Mouse (Mus musculus): Measurements from ENCODE around the gene Snx1.
A peak's percentile ranks its signal among the peaks of the same experiment; 100 is the strongest.

The Snx1 gene

DNA sequence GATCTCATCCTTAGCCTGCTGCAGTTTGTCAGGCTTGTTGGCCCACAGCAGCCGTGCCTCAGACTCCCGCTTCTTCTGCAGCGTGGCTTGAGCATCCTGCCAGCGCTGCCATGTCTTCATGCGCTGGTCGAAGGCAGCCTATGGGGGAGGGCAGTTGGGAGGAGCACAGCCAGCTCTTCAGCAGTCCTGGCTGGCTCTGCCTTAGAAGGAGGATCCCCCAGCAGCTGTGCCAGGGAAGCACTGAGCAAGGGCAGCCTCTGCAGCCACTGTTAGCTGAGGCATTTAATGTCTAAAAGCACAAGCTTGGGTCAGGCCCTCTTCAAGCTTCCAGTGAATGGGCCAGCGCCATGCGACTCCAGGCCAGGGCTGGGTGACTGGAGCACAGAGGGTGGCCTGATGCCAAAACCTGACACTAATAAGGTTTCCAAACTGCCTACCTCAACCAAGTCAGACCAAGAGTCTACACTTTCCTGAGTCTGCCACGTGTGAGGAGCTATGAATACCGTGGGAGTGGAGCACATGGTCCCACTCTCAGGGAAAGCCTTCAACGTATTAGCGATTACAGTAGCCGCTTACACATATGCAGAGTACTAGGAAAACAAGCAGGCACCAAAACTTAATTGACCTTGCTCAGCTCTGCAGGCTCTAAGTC, 35.7 kb downstream of the Snx1 start:
- DNase-seq (ENCODE audit: inconsistent ontology term) = no peak

DNA sequence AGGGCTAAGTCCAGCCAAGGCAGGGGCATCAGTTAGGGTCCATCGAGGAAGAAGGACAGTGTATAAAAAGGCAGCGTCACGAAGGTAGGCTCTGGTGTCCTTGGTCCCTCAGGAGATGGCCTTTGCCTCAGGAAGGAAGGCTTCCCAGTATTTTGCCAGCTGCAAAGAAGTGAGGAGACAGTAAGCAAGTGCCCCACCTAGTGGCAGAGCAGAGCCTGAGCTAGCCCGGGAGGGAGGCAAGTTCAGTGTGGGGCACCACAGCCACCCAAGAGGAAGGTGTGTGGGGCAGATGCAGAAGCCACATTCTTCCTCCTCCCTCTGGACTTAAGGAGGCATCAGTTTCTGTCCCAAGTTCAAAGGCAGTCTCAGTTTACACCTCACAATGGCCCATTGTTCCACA, 38.0 kb downstream of the Snx1 start:
- peak; percentile 32 for DNase-seq (ENCODE audit: inconsistent ontology term)

DNA sequence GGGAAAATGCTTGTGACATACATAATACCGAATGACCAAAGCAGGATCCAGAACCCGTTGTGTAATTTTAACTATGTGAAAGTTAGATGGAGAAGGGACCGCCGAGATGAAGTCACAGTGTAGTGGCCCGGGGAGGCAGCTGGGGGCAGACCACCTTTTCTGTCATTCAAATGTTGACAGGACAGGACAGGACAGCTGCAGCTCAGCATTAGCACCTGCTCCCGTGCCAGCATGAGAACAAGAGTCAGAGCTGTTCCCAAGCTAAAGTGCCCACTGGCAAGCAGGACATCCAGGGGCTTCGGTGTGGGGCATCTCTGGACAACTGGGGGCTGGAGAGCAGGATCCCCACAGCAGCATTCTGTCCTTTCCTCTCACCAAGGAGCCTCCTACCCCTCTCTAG, 39.3 kb downstream of the Snx1 start:
- DNase-seq (ENCODE audit: inconsistent ontology term) = no peak

DNA sequence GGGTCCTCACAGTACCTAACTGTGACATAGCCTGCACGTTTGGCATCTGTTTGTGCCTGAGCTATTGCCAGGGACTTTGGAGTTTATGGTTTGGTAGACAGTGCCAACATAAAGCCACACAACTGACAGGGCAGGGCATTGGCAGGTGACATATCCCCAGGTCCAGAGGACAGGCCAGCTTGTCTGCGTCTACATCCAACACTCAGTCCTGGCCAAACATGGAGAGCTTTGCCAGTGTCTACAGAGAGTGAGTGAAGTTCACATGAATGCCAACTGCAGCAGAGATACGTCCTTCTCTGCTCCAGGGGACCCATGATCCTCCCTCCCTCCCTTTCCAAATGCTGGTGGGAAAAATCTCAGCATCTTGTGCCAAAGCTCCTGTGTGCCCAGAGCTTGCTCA, 42.2 kb downstream of the Snx1 start:
- no peak for DNase-seq (ENCODE audit: inconsistent ontology term)

DNA sequence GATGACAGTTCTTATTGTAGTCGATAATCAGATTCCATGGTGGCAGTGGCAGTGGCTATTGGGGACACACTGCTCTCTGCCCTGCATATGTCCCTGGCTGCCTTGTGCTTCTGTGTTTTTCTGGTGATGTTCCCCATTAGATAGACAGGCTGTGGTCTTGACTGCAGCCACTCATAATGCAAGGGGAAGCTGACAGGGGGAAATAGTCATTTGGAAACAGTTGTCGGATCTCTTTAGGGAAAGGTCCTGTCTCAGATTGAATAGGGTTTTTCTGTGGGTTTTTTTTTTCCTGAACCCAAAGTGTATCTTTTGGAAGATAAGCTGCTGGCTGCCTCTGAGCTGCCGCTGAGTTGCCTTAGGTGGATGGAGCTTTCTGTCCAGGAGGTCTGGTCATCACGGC, 44.4 kb downstream of the Snx1 start:
- no peak for DNase-seq (ENCODE audit: inconsistent ontology term)

DNA sequence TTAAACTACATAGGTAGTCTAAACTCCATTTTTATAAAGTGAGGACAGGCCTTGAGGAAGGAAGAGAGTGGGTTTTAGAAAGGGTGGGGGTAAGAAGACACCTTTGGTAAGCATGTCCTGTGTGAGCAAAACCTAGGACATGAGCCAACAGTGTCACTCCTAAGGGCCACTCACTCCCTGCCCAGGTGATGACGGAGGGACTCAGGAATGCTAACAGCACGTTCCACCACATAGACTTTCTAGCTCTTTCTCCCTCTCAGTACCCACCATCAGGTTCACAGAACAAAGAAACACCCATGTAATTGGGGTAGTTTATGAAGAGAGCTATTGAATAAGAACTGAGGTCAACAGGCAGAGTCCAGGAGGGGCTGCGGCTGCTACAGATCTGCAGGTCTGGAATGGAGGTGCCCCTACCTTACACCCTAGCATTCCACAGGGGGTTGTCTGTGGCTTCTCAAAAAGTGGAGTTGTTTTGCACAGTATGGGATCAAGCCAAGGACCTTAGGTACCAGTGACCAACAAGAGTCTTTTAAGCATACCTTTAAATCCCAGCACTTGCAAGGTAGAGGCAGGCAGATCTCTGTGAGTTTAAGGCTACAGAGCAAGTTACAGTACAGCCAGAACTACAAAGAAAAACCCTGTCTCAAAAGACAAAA, 45.5 kb downstream of the Snx1 start:
- no peak for DNase-seq (ENCODE audit: inconsistent ontology term)

DNA sequence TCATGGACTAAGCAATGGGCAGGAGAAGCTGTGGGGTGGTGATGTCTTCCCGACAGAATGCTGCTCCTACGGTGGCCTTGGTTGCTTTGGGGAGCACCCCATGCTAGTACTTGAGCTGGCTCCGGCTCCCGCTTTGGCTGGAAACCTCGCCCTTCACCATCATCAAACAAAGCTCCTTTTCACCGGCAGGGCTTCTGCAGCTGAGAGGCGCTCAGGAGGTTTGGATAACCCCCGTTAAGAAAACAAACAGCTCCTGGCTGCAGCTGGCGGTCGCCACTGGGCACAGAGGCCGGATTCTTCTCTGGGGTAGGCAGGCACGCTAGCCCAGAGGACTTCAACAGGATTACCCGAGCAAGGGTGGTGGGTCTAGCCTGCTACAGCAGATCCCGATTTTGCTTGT, 47.9 kb downstream of the Snx1 start:
- no peak for DNase-seq (ENCODE audit: inconsistent ontology term)

DNA sequence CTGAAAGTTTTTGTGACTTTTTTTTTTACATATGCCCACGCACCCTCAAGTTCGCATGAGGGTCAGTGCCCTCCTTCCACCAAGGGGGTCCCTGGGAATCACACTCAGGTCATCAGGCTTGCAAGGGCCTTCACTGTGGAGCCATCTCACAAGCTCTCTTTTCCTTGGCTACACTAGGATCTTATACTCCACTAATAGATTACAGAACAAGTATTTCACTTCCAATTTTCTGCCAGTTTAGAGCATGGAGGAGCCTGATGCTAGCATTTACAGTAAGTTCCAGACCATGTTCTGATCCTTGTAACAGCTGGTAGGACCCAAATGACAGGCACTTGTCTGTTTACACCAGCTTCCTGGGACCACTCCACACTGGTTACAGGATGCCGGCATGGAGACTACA, 48.3 kb downstream of the Snx1 start:
- DNase-seq (ENCODE audit: inconsistent ontology term) = no peak

DNA sequence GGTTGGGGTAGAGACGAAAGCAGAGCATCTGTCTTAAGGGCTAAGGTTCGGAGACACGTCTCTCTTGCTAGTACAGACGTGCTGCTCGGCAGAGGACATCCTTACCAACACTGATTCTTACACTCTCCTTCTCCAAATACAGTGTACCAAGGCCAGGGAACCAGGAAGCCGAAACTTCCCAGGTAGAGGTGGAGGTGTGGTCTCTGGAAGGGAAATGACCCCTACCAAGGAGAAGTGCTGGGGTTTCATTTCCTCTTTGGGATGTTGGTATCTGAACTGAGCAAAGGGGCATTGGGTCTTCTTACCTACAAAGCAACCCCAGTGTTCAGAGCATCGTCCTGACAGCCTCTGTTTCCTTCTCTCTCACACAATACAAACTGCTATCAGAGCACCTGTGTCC, 53.6 kb downstream of the Snx1 start:
- DNase-seq (ENCODE audit: inconsistent ontology term) = no peak

DNA sequence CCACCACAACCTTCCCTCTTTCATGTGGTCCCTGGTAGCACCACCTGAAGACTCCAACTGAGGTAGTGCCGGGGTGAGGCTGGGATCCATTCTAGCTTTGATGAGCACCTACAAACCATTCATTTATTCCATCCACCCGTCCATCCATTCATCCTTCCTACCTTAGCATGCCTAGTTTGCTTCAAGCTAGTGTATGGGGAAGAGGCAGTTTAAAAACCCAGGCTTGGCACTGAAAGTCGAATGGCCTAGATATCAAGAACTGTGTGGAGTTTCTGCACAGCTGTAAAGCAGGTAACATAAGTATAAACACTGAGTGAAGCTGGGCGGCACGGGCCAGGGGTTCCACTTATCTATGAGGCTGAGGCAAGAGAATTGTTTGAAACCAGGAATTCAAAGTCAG, 56.2 kb downstream of the Snx1 start:
- DNase-seq (ENCODE audit: inconsistent ontology term) = no peak

DNA sequence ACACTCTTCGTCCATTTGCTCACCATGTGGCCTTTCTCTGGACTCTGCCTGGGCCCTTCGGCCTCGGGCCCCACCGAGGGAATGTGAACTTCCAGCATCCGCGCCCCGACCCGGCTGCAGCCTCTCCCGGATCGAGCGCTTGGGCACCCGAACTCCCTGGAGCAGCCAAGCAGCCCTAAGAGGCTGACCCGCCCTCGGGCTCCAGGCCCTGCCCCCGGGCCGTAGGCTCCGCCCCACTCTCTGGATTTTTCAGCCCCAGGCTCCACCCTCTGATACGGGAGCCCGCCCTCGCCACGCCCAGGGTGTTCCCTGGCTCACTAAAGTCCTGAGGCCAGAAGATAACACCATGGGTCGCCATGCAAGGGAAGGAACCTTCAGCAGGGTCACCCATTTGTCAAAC, 56.8 kb downstream of the Snx1 start, which contains the start of gene Snx22:
TSS of gene Snx22 (minus strand) at position 137 of the 400 bp plus-strand sequence.
- peak; percentile 86 for DNase-seq (ENCODE audit: inconsistent ontology term)

DNA sequence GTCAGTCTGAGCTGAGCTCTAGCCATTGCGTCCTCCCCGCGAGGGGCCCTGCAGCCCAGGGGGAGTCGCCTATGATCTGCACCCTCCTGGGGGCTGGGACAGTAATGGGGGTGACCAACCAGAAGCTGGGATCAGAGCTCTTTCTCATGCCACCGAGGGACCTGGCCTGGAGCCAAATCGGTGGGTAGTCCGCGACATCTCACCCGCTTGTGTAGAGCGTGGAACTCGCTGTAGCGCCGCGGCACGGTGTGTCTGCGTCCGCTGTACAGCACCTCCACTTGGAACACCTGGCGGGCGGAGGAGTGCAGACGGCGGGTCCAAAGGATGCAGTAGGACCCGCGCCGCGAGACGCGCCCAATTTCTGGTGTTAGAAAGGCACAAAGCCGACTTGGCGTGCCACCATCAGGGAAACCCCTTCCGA, 57.4 kb downstream of the Snx1 start:
- peak; percentile 42 for DNase-seq (ENCODE audit: inconsistent ontology term)

DNA sequence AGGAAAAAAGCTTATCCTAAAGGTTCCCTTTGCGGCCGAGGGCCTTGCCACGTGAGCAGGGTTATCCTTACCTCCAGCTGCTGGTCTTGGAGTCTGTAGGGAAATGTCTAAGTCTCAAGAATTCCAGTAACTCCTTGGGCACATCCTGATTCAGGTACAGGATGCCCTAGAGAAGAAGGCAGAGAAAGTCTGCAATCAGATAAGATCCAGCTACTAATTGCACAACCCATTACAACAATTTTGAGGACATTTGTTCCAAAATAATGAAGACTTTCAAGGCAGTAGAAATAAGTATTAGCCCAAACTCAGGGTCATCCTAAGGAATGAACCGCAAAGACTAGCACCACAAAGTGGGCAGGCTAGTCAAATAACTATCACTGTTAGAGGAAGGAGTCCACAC, 58.3 kb downstream of the Snx1 start:
- DNase-seq (ENCODE audit: inconsistent ontology term) = no peak

DNA sequence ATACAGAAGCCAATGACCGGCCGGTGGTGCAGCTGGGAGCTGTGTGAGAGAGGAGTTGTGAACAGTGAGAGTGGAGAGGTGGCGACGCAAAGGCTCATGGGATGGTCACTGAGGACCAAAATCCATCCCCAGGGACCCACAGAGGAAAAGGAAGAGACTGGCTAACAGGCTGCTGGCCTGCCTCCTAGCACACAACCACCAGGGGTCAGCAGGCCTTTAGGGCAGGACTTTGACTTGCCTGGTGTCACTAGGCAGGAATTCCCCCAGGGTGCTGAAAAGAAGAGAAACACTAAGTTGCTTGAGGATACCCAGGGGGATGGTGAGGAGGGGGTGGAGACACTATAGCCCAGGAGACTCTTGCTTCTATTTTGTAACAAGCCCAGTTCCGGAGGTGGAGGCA, 58.8 kb downstream of the Snx1 start:
- peak; percentile 37 for DNase-seq (ENCODE audit: inconsistent ontology term)

DNA sequence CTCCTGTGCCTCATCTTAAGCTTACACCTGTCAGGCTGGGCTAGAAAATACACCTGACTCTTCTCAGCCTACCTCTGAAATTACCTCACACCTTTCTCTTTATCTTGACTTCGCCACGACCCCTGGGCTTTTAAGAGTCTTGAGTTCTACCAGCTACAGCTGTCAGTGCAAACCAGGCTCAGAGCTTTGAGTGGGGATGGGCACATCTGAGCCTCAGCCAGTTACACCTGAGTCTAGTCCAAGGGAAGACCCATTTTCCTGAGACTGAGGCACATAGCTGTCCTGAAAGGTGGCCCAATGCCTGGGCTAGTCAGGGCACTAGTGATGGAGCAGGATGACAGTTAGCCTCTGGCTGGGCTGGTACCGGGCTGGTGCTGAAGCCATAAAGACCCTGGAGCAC, 59.6 kb downstream of the Snx1 start:
- no peak for DNase-seq (ENCODE audit: inconsistent ontology term)

DNA sequence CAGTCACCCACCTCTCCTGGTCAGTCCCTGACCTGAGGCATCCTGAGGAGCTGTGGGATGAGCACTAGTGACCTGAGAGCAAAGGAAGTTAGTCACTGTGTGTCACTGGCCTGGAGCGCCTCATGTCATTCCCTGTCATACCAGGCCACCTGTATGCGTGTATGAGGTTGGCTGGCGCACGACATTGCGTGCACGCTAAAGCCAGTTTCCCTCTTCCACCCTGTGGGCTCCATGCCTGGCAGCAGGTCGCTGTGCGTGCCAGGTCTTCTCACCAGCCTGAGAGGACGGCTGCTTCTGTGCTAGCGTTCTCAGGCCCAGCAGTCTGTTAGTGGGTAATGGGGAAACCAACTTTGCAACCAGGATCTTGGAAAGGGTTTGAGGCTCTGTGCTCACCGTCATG, 62.1 kb downstream of the Snx1 start:
- DNase-seq (ENCODE audit: inconsistent ontology term) = no peak

DNA sequence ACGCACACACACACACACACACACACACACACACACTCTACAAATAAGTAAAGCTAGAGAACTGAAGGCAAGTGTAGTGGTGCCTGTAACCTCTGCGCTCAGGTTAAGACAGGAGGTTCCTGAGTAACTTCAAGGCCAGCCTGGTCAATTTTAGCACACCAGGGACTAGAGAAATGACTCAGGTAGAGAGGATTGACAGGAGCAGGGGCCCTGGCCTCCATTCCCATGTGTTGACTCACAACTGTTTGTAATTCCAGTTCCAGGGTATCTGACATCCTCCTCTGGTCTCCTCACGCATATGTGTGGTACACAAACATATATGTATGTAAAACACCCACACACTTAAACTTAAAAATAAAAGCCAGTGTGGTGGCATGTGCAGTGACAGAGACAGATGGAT, 62.9 kb downstream of the Snx1 start:
- no peak for DNase-seq (ENCODE audit: inconsistent ontology term)

DNA sequence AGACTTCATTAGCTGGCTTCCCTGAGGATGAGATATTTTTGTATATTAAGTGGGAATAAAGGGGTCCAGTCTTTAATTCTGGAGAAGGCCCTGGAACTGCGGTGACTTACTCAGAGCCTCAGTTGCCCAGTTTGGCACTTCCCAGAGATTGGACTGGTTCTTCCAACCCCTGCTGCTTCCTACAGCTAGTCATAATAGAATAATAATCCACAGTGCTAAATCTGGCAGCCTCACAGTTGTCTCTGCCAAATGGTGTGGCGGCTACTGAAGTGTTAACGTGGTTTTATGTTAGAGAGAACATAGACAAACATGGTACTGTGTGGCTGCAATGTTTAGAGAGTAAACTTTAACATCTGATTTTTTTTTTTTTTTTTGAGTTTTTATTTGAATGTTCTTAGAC, 64.7 kb downstream of the Snx1 start:
- no peak for DNase-seq (ENCODE audit: inconsistent ontology term)

DNA sequence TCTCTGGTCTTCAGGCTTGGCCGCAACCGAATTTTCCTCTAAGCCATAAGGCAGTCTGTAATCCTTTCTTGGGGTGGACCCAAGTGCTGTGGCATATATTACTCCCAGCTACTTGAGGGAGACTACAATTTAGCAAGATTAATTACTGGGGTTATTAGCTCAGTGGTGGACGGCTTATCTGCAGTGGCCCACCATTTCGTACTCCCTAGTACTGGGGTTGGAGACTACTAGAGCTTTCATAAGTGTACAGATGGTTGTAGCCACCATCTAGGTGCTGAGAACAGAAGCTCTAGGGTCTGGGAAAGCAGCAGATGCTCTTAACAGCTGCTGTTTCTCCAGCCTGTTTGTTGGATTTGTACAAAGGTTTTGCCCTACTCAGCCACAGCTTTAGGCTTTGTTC, 65.4 kb downstream of the Snx1 start:
- no peak for DNase-seq (ENCODE audit: inconsistent ontology term)

DNA sequence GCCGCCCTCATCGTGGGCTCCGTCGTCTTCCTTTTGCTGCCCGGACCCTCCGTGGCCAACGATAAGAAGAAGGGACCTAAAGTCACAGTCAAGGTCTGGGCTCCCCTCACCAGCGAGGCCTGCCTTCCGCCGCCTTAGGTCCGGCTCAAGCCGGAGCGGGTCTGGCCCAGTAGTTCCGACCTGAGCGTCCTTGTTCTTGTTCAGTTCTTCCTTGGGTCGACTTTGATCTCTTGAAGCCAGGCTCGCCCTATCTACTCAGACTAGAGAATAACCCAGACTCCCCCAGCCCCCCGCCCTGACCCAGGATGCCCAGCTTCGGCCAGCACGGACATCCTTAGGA, 66.1 kb downstream of the Snx1 start:
- no peak for DNase-seq (ENCODE audit: inconsistent ontology term)

DNA sequence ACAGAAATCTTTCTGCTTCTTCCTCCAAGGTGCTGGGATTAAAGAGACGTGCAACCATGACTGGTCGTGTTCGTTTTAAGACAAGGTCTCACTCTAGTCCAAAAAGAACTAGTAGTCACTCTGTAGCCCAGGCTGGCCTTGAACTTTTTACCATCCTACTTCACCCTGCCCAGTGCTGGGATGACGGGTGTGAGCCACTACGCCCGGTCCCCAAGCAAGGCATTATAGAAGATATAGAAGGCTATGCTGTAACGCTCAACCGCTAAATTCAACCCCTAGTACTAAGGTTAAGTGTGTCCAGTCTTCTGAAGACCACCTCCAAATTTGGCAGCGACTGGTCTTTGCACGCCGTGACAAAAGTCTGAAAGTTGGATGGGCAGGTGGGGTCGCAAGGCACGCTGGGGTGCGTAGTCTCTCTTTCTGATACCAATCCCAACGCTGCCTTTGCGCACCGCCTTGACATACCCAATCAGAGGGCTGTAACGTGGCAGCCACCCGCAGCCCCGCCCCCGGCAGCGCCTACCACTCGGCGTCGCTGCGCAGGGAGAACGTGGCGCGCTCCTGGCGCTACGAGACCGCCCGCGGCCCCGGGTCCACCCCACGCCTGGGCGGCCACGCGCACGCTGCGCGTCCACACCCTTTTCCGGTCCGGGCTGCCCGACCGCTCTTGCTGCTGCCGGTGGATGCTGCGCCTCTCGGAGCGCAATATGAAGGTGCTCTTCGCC, 66.6 kb downstream of the Snx1 start, which contains the start of gene Ppib:
TSS of gene Ppib (plus strand) at position 640 of the 725 bp plus-strand sequence.
- DNase-seq (ENCODE audit: inconsistent ontology term) = peak; percentile 99

DNA sequence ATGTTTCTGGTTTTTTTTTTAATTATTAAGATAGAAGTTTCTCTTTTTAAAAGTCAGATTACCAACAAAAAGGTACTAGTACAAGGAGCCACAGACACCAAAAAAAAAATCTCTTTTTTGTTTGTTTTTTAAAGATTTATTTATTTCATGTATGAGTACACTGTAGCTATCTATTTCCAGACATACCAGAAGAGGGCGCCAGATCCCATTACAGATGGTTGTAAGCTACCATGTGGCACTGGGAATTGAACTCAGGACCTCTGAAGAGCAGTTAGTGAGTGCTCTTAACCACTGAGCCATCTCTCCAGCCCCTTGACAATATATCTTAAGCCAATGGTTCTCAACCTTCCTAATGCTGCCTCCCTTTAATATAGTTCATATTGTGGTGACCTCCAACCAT, 72.8 kb downstream of the Snx1 start:
- DNase-seq (ENCODE audit: inconsistent ontology term) = no peak

DNA sequence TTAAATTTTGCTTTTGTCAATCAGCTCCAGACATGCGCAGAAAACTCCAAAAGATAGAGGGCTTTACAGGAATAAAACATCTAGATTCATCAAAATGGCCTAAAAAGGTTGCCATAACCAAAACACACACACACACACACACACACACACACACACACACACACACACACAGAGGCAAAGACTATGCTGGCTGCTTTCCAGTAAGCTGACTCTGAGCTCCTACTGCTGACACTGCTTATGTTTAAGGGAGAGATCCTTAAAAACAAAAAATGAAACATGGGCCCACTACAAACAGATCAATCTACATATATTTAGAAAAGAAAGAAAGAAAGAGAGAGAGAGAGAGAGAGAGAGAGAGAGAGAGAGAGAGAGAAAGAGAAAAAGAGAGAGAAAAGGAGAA, 73.7 kb downstream of the Snx1 start:
- no peak for DNase-seq (ENCODE audit: inconsistent ontology term)

All from Muller cell, postnatal 12 days (primary cell).